In genomic region chr11:93037846-93038245, GRCm38 (mm10) we compare ENCODE assay signal across 13 mouse cellular contexts. TPM values are rescaled to one million over a fixed set of nuclear protein-coding genes. Genes with fewer than 3 reads are reported as not detected.
"Had no signal": no experiment of that assay in that cellular context is flagged by ENCODE, and none has a peak within 500 bp of the region (broad histone marks: within the 10 kb centered on the region; RNA-seq: fewer than 3 reads in every experiment).

No protein-coding gene starts in this region.

- DNase-seq: kidney, adult 11 months; kidney, adult 9 months; kidney, postnatal 36 days; lung, embryonic 14.5 days; lung, postnatal 10 days; lung, postnatal 4 days; retina, postnatal 1 day; right cerebral cortex, postnatal 4 days; spleen, adult 18-20 months; thymus, adult 18-20 months; thymus, postnatal 14 days had no signal

RNA-seq across cellular contexts. Expression of gene Car10, which starts 60.0 kb away (rescaled TPM):
- polyA plus RNA-seq: kidney, postnatal 0 days; liver, embryonic 16.5 days; lung, embryonic 14.5 days had no signal
